Mouse (Mus musculus): ENCODE measurements at regions not wholly inside any gene's neighbourhood (a gene's known extent, or its start where the extent isn't known, plus 50 kb on each side); places are given as distances from the start of the nearest gene placed in this dataset.

DNA sequence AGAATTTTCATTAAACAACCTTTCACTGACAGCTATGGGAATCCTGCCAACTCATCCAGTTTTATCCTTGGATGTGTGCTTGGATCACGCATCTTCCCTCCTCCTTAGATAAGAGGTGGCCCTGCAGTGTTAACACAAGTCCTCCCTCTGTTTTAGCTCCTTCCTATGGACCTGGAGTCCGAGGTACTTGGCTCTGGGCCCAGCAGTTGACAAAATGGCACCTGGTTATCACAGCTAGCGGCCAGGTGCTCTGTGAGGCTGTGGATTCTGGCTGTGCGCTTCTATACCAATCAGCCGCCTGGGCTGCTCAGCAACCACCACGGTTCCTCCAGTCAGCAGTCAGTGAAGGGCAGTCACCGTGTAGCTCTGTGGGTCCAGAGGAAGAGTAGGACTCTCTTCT is 157.4 kb downstream of the Prdm2 start:
- ATAC-seq (ENCODE audit: poor library complexity, severe bottlenecking) = no peak

DNA sequence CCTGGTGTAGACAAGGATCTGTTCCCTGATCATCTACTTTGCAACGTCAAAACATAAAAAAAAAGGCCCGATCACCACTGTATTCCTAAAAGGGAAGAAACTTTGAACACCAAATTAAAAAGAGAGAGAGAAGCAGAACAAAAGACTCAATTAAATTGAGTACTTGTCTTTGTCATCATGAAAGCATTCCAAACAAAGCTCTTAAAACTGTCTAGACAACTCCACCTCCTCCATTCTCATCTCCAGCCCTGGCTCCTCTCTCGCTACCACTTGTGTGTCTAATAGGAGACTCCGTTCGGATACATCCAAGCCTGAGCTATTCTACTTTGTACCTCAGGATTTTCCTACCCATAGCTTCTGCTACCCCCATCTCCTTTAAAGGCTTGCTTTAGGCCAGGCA is 159.8 kb downstream of the Prdm2 start:
- ATAC-seq (ENCODE audit: poor library complexity, severe bottlenecking) = no peak

DNA sequence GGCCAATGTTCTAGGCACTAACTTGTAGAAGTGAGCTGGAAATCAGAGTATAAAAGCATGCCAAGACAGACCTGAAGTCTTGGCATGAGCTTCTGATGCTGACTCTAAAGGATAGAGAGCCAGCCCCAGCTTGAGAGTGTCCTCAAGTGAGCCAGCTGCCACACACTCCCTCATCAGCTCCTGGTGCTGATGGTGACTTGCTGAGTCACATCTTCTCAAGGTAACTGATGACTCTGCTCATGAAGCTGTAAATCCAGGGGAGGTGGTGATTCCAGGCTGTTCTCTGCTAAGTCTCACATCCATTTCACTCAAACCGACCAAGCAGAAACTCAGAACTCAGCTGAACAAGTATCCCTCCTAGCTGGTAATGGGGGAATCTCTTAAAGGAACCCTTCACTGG is 161.6 kb downstream of the Prdm2 start:
- no peak for ATAC-seq (ENCODE audit: poor library complexity, severe bottlenecking)

DNA sequence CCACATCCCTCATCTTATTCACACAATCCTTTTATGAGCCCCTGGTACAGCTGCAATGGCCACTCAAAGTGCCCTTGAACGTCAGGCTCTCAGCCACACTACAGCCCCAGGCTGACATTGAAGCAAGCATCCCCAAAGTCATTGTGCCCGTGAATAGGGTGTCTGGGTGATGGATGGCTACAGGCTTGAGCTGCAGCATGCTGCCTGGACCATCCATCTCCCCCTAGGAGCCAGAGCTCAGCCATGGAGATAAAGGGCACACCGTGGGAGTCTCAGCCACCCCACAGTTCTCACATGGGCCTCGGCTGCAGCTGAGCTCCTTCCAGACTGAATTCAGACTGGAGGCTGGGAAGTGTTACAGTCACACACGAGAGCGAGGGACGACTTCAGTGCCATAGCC is 167.6 kb downstream of the Prdm2 start:
- ATAC-seq (ENCODE audit: poor library complexity, severe bottlenecking) = no peak

DNA sequence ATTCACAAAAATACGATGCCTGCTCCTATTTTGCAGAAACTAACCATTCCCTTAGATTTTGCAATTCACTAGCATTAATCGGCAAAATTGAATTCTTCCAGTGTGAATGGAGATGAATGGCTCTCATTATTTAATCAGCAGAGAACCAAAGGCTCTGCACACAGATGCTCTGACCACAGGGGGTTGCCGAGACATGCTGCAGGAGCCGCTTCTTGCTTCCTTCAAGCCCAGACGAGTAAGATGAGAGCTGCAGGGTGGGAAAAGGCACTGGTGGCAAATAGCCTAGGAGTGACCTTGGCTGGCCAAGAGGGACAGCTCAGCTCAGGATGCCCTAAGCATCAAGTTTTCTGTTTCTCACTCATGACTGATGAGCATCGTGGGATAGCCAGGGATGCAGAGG is 170.0 kb downstream of the Prdm2 start:
- no peak for ATAC-seq (ENCODE audit: poor library complexity, severe bottlenecking)

DNA sequence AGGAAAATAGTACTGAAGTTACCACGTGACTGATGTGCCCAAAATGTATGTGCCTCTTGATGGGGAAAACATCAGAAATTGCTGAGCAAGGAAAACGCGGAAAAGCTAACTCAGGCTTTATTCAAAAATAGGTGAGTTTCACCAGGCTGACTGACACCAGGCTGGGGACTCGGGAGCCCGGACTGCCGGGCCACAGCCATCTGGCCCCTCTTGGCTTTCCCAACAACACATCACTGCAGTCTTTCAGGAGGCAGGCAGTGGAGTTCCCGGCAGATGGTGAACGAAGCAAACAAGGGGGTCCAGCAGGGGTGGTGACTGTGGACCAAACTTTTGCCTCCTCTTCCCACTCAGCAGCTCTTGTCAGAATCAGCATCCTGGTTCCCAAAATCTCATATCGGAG is 174.2 kb downstream of the Prdm2 start:
- no peak for ATAC-seq (ENCODE audit: poor library complexity, severe bottlenecking)

DNA sequence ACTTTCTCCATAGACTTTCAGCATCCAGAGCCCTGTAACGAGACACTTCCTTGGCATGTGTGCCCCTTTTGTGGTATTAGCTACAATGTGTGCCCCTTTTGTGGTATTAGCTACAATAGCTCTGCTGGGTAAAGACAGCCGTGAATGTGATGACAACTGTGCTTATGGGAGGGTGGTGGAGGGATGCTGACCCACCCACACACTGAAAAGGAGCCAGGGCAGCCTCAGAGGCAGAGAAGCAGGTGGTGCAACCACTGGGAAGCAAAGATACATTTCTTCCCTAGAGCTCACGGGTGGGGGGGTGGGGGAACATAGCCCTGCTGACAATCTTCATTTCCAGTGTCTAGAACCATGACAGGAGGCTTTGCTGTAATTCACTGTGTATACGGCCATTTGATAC is 176.1 kb downstream of the Prdm2 start:
- ATAC-seq (ENCODE audit: poor library complexity, severe bottlenecking) = no peak

DNA sequence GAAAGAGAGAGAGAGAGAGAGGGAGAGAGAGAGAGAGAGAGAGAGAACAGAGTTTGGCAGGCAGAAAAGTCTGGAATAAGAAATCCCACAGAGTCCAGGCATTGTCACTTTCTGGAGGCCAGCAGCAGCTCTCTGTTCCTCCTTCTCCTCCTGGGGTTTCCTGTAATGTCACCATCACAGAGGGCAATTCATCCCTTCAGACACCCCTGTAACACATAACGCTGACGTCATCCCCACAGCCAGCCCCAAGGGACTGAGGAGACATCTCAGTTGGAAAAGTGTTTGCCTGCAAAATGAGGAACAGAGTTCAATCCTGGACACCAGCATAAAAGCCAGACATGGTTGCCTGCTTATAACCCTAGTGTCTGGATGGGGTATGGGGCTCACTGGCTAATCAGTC is 177.7 kb downstream of the Prdm2 start:
- peak; percentile 72 for ATAC-seq (ENCODE audit: poor library complexity, severe bottlenecking)

DNA sequence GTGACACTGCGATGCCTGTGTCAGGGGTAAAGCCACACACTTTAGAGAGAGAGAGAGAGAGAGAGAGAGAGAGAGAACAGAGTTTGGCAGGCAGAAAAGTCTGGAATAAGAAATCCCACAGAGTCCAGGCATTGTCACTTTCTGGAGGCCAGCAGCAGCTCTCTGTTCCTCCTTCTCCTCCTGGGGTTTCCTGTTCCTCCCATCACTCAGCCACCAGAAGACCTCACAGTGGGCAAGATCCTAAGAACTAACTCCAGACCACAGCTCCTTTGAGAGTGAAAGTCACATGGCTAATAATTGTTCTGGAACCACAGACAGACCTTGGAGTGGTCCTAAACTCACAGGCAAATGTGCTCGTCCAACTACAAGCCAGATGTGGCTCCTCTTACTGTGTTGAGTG is 178.5 kb downstream of the Prdm2 start:
- ATAC-seq (ENCODE audit: poor library complexity, severe bottlenecking) = peak; percentile 33; the same call in 1 of the 2 replicates

DNA sequence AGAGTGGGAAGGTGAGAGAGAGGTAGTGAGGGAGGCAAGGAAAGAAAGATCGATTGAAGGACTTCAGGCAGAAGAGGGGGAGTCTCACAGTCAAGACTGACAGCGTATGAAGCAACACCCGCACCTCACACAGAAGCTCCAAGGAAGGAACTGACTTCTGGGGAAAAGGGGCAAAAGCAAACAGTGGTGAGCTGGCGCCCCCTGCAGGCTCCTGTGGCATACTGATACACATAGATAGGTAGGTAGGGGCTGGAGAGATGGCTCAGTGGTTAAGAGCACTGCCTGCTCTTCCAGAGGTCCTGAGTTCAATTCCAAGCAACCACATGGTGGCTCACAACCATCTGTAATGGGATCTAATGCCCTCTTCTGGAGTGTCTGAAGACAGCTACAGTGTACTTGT is 183.0 kb downstream of the Prdm2 start:
- ATAC-seq (ENCODE audit: poor library complexity, severe bottlenecking) = 0 out of 2 replicates have a peak, but pooled peaks have one; percentile 22

DNA sequence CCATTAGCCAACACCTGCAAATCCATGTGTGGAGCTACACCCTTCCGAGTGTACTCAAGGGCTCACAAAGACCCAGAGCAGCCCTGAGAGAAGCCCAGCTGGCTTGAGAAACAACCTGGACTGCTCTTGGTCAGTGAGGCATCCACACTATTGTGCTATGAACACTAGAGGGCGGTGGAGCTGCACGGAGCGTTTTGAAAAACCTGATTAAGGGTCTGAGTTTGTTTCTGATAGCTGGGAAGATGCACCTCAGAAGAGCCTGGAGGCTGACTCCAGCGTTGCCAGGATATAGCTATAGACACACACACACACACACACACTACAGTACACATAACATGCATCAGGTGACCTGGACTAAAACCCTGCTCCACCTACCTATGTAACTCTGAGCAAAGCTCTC is 185.5 kb downstream of the Prdm2 start:
- ATAC-seq (ENCODE audit: poor library complexity, severe bottlenecking) = peak; percentile 83

DNA sequence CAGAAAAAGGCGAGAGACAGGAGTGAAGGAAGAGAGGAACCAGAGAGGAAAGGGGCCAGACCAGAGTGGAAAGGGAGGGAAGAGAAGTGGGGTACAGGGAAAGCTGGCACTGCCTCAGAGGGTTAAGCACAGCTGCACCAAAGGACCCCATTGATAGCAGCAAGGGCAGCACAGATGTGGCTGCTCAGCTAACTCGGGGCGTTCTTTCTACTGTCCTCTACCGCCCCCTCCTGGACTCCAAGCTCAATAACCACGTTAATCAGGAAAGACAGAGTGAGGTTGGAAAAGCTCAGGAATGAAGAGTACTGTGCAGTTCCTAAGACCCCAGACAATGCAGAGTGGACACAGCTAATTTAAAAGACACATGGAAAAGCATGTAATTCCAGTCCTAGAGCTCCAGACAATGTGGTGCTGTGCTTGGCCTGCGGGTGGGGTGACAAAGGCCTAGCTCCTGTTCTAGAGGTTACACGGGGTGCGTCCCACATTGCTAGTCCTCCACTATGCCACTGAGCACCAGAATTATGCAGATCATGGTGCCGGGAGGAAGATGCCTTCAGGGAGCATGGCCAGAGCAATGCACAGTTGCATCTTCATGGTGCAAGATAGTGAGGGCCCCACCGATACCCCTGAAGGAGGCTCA is 191.4 kb downstream of the Prdm2 start:
- ATAC-seq (ENCODE audit: poor library complexity, severe bottlenecking) = peak; percentile 73

DNA sequence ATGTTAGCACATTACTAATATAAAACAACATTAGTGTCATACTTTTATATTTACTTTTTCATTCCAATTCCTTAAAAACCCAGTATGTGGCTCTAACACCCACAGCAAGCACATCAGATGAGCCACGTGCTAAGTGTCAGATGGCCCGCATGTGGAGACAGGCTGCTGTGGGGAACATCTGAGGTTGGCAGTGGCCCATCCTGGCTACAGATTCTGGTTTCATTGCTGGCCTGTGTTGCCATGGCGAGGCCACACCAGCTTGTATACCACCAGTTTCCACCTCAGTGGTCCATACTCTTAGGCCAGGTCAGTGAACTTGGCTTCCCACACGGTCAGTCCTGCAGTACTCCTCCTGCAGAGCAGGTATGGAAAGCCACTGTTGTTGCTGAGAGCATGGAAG is 192.1 kb downstream of the Prdm2 start:
- ATAC-seq (ENCODE audit: poor library complexity, severe bottlenecking) = no peak

DNA sequence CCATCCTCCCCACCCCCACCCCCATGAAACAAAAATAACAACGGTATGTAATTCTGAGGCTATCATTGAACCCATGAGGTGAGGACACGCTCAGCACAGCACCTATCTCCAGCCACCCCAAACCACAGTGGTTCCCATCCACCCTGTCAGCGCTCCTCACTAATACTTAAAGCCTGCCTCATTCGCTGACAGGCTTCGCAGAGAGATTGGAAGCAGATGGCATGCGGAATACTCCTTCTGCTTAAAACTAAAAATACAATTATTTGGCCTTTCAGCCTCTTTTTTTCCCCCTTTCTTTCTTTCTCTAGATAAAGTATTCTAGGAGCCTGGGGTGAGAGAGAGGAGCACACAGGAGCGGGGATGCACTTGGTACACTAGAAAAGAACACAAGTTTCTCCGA is 199.9 kb downstream of the Prdm2 start:
- ATAC-seq (ENCODE audit: poor library complexity, severe bottlenecking) = no peak

DNA sequence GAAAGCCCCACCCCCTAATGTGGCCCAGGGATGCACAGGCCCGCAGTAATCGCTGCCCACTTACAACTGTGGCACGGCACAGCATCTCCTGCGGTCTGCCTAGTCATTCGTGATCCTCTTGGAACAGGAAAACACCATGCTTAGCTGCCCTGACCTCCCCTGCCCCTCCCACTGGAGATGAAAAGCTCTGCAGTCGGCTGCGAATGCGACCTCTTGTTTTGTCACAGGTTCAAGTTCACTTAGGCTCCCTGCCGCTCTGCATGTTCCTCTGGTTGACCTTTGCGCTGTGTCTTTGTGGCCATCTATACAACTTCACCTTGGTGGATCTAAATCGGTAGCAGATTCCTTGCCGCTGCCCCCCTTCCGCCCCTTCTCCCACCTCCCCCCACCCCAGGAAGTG is 210.8 kb downstream of the Prdm2 start:
- no peak for ATAC-seq (ENCODE audit: poor library complexity, severe bottlenecking)

DNA sequence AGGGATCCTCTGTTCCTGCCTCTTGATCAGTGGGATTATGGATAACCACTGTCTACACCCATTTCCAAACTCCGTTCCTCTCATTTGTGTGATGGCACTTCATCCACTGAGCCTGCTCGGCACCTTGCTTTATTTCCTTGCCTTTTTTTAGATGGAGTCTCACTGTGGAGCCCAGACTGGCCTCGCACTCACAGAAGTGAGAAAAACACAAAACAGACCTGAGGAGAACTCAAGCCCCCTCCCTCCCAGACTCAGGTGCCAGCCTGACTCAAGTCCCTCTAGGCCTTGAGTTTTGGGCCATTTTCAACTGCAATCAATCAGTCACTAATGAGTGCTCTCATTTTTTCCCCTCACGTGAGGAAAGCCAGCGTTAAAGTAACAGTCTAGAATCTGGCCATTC is 211.3 kb downstream of the Prdm2 start:
- no peak for ATAC-seq (ENCODE audit: poor library complexity, severe bottlenecking)

DNA sequence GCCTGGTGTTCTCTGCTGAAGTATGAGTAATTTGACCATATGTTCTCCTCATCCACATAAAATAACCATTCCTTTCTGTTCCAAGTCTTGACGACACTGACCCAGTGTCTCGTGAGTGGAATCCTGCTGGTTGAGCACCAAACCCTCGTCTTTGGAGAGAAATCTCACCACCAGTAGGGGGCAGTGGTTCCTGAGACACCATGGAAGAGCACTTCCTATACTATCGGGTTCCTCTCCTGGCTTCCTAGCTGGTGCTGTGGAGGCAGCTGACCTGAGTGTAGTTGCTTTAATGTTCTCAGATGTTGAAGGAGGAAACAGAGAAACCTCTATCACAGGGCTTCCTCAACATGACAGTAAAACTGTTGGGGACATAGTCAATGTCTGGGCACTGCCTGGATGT is 216.4 kb downstream of the Prdm2 start:
- ATAC-seq (ENCODE audit: poor library complexity, severe bottlenecking) = no peak

DNA sequence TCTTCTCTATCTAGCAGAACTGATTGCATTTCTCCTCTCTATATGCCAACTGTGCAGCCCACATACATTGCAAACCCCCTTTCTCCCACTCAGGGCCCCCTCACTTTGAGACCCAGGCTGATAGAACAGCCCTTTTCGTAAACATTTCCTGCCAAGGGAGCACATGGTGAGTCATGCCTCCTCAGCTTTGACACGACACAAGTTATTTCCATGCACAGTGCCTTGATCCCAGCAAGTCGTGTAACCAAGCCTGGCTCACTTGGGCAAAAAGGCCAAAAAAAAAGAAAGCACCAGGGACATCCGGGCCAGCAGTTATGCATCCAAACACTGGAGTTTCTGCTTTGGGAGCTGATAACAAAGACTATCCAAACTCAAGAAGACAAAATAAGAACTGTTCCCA is 221.4 kb downstream of the Prdm2 start:
- no peak for ATAC-seq (ENCODE audit: poor library complexity, severe bottlenecking)

DNA sequence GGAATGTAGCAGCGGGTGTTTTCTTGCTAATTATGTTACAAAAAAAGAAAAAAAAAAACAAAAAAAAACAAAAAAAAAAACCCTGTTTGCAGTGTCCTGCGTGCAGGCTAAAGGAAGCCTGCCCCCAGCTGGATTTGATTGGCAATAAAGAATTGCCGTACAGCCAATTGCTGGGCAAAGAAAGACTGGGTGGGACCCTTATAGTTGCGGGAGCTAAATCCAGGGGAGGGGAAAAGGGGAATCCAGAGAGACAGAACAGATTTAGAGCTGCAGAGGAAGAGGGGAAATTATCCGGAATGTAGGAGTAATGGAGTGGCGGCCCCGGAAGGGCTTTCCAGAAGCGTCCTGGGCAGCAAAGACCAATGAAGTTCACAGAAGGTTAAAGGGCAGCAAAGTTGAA is 223.6 kb downstream of the Prdm2 start:
- ATAC-seq (ENCODE audit: poor library complexity, severe bottlenecking) = no peak

DNA sequence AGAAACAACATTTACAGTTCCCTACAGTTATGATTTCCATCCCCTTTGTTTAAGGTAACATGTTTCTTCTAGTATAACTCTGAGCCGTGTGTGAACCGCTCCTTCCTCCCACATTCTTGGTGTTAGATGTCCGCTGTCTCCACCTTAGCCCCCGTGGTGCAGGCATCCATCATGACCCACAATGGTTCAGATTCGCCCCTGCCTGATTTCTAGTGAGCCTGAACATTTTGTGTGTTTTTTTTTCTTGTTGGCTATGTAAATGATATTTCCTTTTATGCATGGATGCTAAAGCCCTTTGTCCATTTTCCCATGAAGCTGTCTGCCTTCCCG is 229.5 kb downstream of the Prdm2 start:
- ATAC-seq (ENCODE audit: poor library complexity, severe bottlenecking) = no peak

DNA sequence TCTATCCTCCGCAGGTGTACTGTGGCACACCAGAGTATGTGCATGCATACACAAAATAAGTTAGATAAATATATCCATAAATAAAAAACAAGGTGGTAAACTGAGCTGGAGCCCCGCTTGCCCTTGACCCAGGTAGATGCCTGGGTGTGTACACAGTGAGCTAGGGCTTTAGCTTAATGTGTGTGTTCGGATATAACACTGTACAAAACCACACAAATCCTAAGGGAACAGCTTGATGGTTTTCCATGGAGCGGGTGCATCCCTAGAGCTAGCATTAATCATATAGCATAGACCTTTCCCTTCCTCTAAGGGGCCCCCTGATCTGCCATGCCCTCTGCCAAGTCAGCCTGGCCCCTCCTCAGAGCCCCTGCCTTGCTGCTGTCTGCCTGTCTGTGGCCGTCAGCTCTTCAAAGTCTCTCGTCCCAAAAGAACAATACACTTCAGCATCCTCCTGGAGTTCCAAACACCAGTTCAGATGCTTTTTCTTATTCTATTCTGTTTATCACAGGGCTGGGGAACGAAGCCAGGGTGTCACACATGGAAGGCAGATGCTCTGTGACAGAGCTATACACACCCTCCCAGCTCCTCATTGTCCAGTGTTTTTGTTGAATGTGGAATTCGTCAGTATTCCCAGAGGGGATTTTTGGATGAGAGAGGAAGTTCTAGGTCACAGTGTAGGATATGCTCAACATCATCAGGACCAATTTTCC is 230.1 kb downstream of the Prdm2 start:
- no peak for ATAC-seq (ENCODE audit: poor library complexity, severe bottlenecking)

DNA sequence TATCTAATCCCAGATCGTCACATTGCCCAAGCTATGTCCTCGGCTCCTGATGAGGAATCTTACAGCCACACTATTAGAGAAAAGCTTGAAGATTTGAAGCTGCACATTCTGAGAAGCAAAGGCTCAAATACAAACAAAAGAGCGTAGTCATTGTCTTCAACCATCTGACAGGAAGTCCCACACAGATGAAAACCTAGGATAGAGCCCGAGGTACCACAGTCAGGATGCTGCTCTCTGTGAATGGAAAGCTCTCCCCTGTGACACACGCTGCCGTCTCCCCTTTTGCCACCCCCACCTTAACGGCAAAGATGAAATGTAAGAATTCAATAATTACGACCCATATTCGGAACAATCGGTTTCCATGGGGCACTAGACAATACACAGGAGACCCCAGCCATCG is 237.2 kb downstream of the Prdm2 start:
- ATAC-seq (ENCODE audit: poor library complexity, severe bottlenecking) = no peak

DNA sequence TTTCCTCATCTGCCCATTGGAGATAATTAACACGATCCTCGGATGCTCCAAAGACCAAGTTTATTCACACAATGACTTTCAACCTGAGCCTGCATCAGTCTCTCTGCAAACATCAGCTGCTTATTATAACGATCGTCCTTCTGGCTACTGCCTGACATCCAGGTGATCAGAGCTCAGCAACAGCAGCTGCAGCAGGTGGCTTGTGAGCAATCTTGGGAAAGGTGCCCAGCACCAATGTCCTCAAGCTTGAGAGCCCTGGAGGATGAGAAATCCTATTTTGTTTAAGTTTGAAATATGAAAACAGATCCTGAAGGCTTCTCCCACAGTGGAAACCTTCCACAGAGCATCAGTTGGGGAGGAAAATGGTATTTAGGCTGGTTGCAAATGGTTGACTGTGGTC is 242.8 kb downstream of the Prdm2 start:
- ATAC-seq (ENCODE audit: poor library complexity, severe bottlenecking) = no peak

Data from megakaryocyte, adult 5-6 weeks (primary cell).